Mouse (Mus musculus): ENCODE measurements at regions not wholly inside any gene's neighbourhood (a gene's known extent, or its start where the extent isn't known, plus 50 kb on each side); places are given as distances from the start of the nearest gene placed in this dataset.

- Histone ChIP-seq H3K4me1 (replicated peaks; ENCODE audit: control insufficient read depth, insufficient read depth, low read length) (no peaks in the 10 kb centered on the region), H3K27ac (ENCODE audit: control insufficient read depth, insufficient read depth, low read length) (no peak overlapping the region), H3K36me3 (ENCODE audit: control insufficient read depth, insufficient read depth, low read length) (no peaks in the 10 kb centered on the region), H3K27me3 (ENCODE audit: control insufficient read depth, insufficient read depth, low read length) (no peaks in the 10 kb centered on the region), H3K4me3 (ENCODE audit: control insufficient read depth, insufficient read depth, low read length) (no peak overlapping the region)
- DNase-seq = no peak
- 91% methylated on average over 5 of the region's 5 CpGs for WGBS
- no peak for TF ChIP-seq CTCF (IDR thresholded peaks at IDR 0.05; ENCODE audit: borderline replicate concordance, control insufficient read depth, extremely low read depth, insufficient read depth, low read length, poor library complexity)
- no peak for TF ChIP-seq POLR2A (IDR thresholded peaks at IDR 0.05; ENCODE audit: control insufficient read depth, extremely low read depth, insufficient read depth, low read length, poor library complexity)
Measured at GRCm38 (mm10) chr14:102037487-102037886, 307.7 kb downstream of the Lmo7 start.

- H3K36me3 ChIP-seq (ENCODE audit: control insufficient read depth, insufficient read depth, low read length) = no peaks in the 10 kb centered on the region
- no peak overlapping the region for H3K4me3 ChIP-seq (ENCODE audit: control insufficient read depth, insufficient read depth, low read length)
- WGBS = 85% methylated on average over 10 of the region's 10 CpGs
- TF ChIP-seq CTCF (IDR thresholded peaks at IDR 0.05; ENCODE audit: borderline replicate concordance, control insufficient read depth, extremely low read depth, insufficient read depth, low read length, poor library complexity) (no peak), POLR2A (IDR thresholded peaks at IDR 0.05; ENCODE audit: control insufficient read depth, extremely low read depth, insufficient read depth, low read length, poor library complexity) (no peak)
- no peak overlapping the region for H3K27ac ChIP-seq (ENCODE audit: control insufficient read depth, insufficient read depth, low read length)
- no peaks in the 10 kb centered on the region for H3K4me1 ChIP-seq (replicated peaks; ENCODE audit: control insufficient read depth, insufficient read depth, low read length)
- DNase-seq = no peak
- no peaks in the 10 kb centered on the region for H3K27me3 ChIP-seq (ENCODE audit: control insufficient read depth, insufficient read depth, low read length)
Measured at GRCm38 (mm10) chr14:102031047-102031903, 301.5 kb downstream of the Lmo7 start.

GRCm38 (mm10) chr14:102024646-102025045 lies 294.9 kb downstream of the Lmo7 start:
- no peak overlapping the region for H3K4me3 ChIP-seq (ENCODE audit: control insufficient read depth, insufficient read depth, low read length)
- H3K4me1 ChIP-seq (replicated peaks; ENCODE audit: control insufficient read depth, insufficient read depth, low read length) = no peaks in the 10 kb centered on the region
- DNase-seq = no peak
- 83% methylated on average over 3 of the region's 3 CpGs for WGBS
- no peak overlapping the region for H3K27ac ChIP-seq (ENCODE audit: control insufficient read depth, insufficient read depth, low read length)
- TF ChIP-seq CTCF (IDR thresholded peaks at IDR 0.05; ENCODE audit: borderline replicate concordance, control insufficient read depth, extremely low read depth, insufficient read depth, low read length, poor library complexity) (no peak), POLR2A (IDR thresholded peaks at IDR 0.05; ENCODE audit: control insufficient read depth, extremely low read depth, insufficient read depth, low read length, poor library complexity) (no peak)
- no peaks in the 10 kb centered on the region for H3K27me3 ChIP-seq (ENCODE audit: control insufficient read depth, insufficient read depth, low read length)
- H3K36me3 ChIP-seq (ENCODE audit: control insufficient read depth, insufficient read depth, low read length) = no peaks in the 10 kb centered on the region

GRCm38 (mm10) chr14:102020161-102020605 lies 290.4 kb downstream of the Lmo7 start:
- H3K4me3 ChIP-seq (ENCODE audit: control insufficient read depth, insufficient read depth, low read length) = no peak overlapping the region
- no peaks in the 10 kb centered on the region for H3K36me3 ChIP-seq (ENCODE audit: control insufficient read depth, insufficient read depth, low read length)
- no peak for DNase-seq
- WGBS = 92% methylated on average over 8 of the region's 8 CpGs
- TF ChIP-seq POLR2A (IDR thresholded peaks at IDR 0.05; ENCODE audit: control insufficient read depth, extremely low read depth, insufficient read depth, low read length, poor library complexity) (no peak), CTCF (IDR thresholded peaks at IDR 0.05; ENCODE audit: borderline replicate concordance, control insufficient read depth, extremely low read depth, insufficient read depth, low read length, poor library complexity) (no peak)
- no peaks in the 10 kb centered on the region for H3K27me3 ChIP-seq (ENCODE audit: control insufficient read depth, insufficient read depth, low read length)
- H3K27ac ChIP-seq (ENCODE audit: control insufficient read depth, insufficient read depth, low read length) = no peak overlapping the region
- no peaks in the 10 kb centered on the region for H3K4me1 ChIP-seq (replicated peaks; ENCODE audit: control insufficient read depth, insufficient read depth, low read length)

GRCm38 (mm10) chr14:102019320-102019719 lies 289.6 kb downstream of the Lmo7 start:
- Histone ChIP-seq H3K4me3 (ENCODE audit: control insufficient read depth, insufficient read depth, low read length) (no peak overlapping the region), H3K27ac (ENCODE audit: control insufficient read depth, insufficient read depth, low read length) (no peak overlapping the region), H3K36me3 (ENCODE audit: control insufficient read depth, insufficient read depth, low read length) (no peaks in the 10 kb centered on the region), H3K27me3 (ENCODE audit: control insufficient read depth, insufficient read depth, low read length) (no peaks in the 10 kb centered on the region), H3K4me1 (replicated peaks; ENCODE audit: control insufficient read depth, insufficient read depth, low read length) (no peaks in the 10 kb centered on the region)
- TF ChIP-seq POLR2A (IDR thresholded peaks at IDR 0.05; ENCODE audit: control insufficient read depth, extremely low read depth, insufficient read depth, low read length, poor library complexity) (no peak), CTCF (IDR thresholded peaks at IDR 0.05; ENCODE audit: borderline replicate concordance, control insufficient read depth, extremely low read depth, insufficient read depth, low read length, poor library complexity) (no peak)
- 90% methylated on average over 2 of the region's 2 CpGs for WGBS
- DNase-seq = no peak

- Histone ChIP-seq H3K4me1 (replicated peaks; ENCODE audit: control insufficient read depth, insufficient read depth, low read length) (no peaks in the 10 kb centered on the region), H3K36me3 (ENCODE audit: control insufficient read depth, insufficient read depth, low read length) (no peaks in the 10 kb centered on the region), H3K27me3 (ENCODE audit: control insufficient read depth, insufficient read depth, low read length) (no peaks in the 10 kb centered on the region), H3K4me3 (ENCODE audit: control insufficient read depth, insufficient read depth, low read length) (no peak overlapping the region), H3K27ac (ENCODE audit: control insufficient read depth, insufficient read depth, low read length) (no peak overlapping the region)
- TF ChIP-seq POLR2A (IDR thresholded peaks at IDR 0.05; ENCODE audit: control insufficient read depth, extremely low read depth, insufficient read depth, low read length, poor library complexity) = no peak
- DNase-seq = no peak
Measured at GRCm38 (mm10) chr14:102016572-102016971, 286.8 kb downstream of the Lmo7 start.

Data from thymus, adult 2 months (tissue).